Comparison of ENCODE assay signal across 9 mouse cellular contexts in the genomic region with DNA sequence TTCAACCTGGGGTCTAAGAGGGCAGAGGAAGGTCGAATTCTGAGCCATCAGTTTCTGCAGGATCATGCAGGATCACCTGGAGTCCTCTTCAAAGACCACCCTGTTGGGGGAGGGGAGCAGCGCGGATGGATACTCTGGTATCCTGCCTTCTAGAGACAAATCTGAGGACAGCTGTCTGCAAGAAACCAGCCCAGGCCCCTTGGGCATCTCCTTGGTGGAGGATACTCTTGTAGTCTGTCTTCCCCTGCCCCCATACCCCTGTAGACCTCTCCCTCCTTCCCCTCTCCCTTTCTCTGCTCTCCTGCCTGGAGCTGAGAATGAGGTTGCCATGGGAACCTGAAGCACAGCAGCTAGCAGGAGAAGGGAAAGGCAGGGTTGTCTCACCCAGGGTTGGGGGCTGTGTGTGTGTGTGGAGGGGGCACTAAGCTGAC. TPM values are rescaled to one million over a fixed set of nuclear protein-coding genes. Genes with fewer than 3 reads are reported as not detected.
DNase-seq lines count a peak whose midpoint lies in the region; ATAC-seq lines count a peak whose summit lies in the region.
"Had no signal": no experiment of that assay in that cellular context is flagged by ENCODE, and none has a peak within 500 bp of the region (broad histone marks: within the 10 kb centered on the region; RNA-seq: fewer than 3 reads in every experiment).

No protein-coding gene starts in this region.

- H3K9me3 ChIP-seq in heart, embryonic 12.5 days (replicated peaks) = no peaks in the 10 kb centered on the region
- no peaks in the 10 kb centered on the region for H3K9me3 ChIP-seq in forebrain, embryonic 16.5 days (ENCODE audit: control insufficient read depth, low read length)
- H3K9me3 ChIP-seq in midbrain, embryonic 12.5 days = no peaks in the 10 kb centered on the region

- ATAC-seq in heart, embryonic 12.5 days (ENCODE audit: insufficient number of reproducible peaks, low FRiP score) = no peak
- peak; percentile 88 for ATAC-seq in forebrain, embryonic 16.5 days
- peak; percentile 90 for ATAC-seq in midbrain, embryonic 12.5 days (ENCODE audit: low FRiP score, low read depth)

- DNase-seq in heart, postnatal 14 days = no peak
- DNase-seq in ES-CJ7 (ENCODE audit: low read depth, low spot score) = peak; percentile 65
- DNase-seq in gastrocnemius, adult 18-20 months (ENCODE audit: low spot score) = no peak
- no peak for DNase-seq in T-cell, adult 2 months (ENCODE audit: low spot score)
- no peak for DNase-seq in heart, adult 18-20 months

- no peak overlapping the region for H3K4me3 ChIP-seq in heart, embryonic 12.5 days
- H3K4me3 ChIP-seq in forebrain, embryonic 16.5 days (replicated peaks; ENCODE audit: low read length) = peak overlapping the region; percentile 12
- H3K4me3 ChIP-seq in midbrain, embryonic 12.5 days = peak overlapping the region; percentile 13; the same call in 1 of the 2 replicates

- H3K4me2 ChIP-seq in heart, embryonic 12.5 days = no peak overlapping the region
- H3K4me2 ChIP-seq in forebrain, embryonic 16.5 days (ENCODE audit: low read length) = peak overlapping the region; percentile 44
- peak overlapping the region; percentile 46 for H3K4me2 ChIP-seq in midbrain, embryonic 12.5 days (replicated peaks)

- H3K9ac ChIP-seq in heart, embryonic 12.5 days = peak overlapping the region; percentile 46; the same call in 1 of the 2 replicates
- H3K9ac ChIP-seq in forebrain, embryonic 16.5 days (replicated peaks; ENCODE audit: low read depth, low read length) = peak overlapping the region; percentile 45
- H3K9ac ChIP-seq in midbrain, embryonic 12.5 days (replicated peaks) = peak overlapping the region; percentile 40

- intact Hi-C loops in heart, postnatal 14 days (cut with DNase I) = no loop called here

- H3K4me1 ChIP-seq in heart, embryonic 12.5 days (replicated peaks) = peaks cover 88% of the 10 kb centered on the region
- H3K4me1 ChIP-seq in forebrain, embryonic 16.5 days (replicated peaks; ENCODE audit: control insufficient read depth, insufficient read depth, low read length) = peaks cover 60% of the 10 kb centered on the region
- H3K4me1 ChIP-seq in midbrain, embryonic 12.5 days = peaks cover 87% of the 10 kb centered on the region

- H3K27ac ChIP-seq in heart, embryonic 12.5 days (ENCODE audit: poor library complexity, severe bottlenecking) = no peak overlapping the region
- H3K27ac ChIP-seq in forebrain, embryonic 16.5 days (ENCODE audit: low read length) = peak overlapping the region; percentile 46
- peak overlapping the region; percentile 94 for H3K27ac ChIP-seq in midbrain, embryonic 12.5 days (replicated peaks)

- H3K36me3 ChIP-seq in heart, embryonic 12.5 days = peaks cover 60% of the 10 kb centered on the region
- H3K36me3 ChIP-seq in forebrain, embryonic 16.5 days (ENCODE audit: control insufficient read depth, insufficient read depth) = peaks cover 8% of the 10 kb centered on the region
- peaks cover 38% of the 10 kb centered on the region for H3K36me3 ChIP-seq in midbrain, embryonic 12.5 days

- no peaks in the 10 kb centered on the region for H3K27me3 ChIP-seq in heart, embryonic 12.5 days (replicated peaks)
- H3K27me3 ChIP-seq in forebrain, embryonic 16.5 days (replicated peaks; ENCODE audit: control insufficient read depth, insufficient read depth, low read length) = no peaks in the 10 kb centered on the region
- H3K27me3 ChIP-seq in midbrain, embryonic 12.5 days = no peaks in the 10 kb centered on the region

- WGBS in heart, embryonic 12.5 days = 51% methylated on average over 3 of the region's 3 CpGs
- 15% methylated on average over 3 of the region's 3 CpGs for WGBS in forebrain, embryonic 16.5 days
- 9% methylated on average over 3 of the region's 3 CpGs for whole genome bisulfite sequencing in midbrain, embryonic 12.5 days

RNA-seq across cellular contexts. Expression of a gene that starts 13.7 kb away (rescaled TPM):
- 46.9 and 49.5 TPM in 2 replicates for polyA plus RNA-seq in heart, embryonic 12.5 days (2016; fragmentation: Nextera tagmentation; extraction: Ambion mirVana)
- total RNA-seq in heart, postnatal 14 days (2021) = 10 to 100 TPM; 47.8 to 49.6 TPM
- polyA plus RNA-seq in forebrain, embryonic 16.5 days (2015; fragmentation: Nextera tagmentation; extraction: Ambion mirVana) = 140 and 159 TPM in 2 replicates
- polyA plus RNA-seq in midbrain, embryonic 12.5 days (2016; fragmentation: Nextera tagmentation; extraction: Ambion mirVana) = 102 and 106 TPM in 2 replicates
- total RNA-seq in gastrocnemius, adult 18-20 months (2021) = 10 to 100 TPM; 10.0 to 19.2 TPM
- 10 to 100 TPM; 34.9 to 36.6 TPM for total RNA-seq in heart, adult 18-20 months (2021)

RNA-seq across cellular contexts. Expression of a gene that starts 28.1 kb away (rescaled TPM):
- 6.9 and 7.4 TPM in 2 replicates for polyA plus RNA-seq in heart, embryonic 12.5 days (2016; fragmentation: Nextera tagmentation; extraction: Ambion mirVana)
- total RNA-seq in heart, postnatal 14 days (2021) = 1 to 10 TPM in 1 of 2 experiments, under 1 TPM in 1; 0.95 to 1.1 TPM
- 21.1 and 24.1 TPM in 2 replicates for polyA plus RNA-seq in forebrain, embryonic 16.5 days (2015; fragmentation: Nextera tagmentation; extraction: Ambion mirVana)
- 14.2 and 15.8 TPM in 2 replicates for polyA plus RNA-seq in midbrain, embryonic 12.5 days (2016; fragmentation: Nextera tagmentation; extraction: Ambion mirVana)
- under 1 TPM; 0.19 to 0.34 TPM for total RNA-seq in gastrocnemius, adult 18-20 months (2021)
- total RNA-seq in heart, adult 18-20 months (2021) = under 1 TPM; 0.51 to 0.55 TPM

RNA-seq across cellular contexts. Expression of a gene that starts 30.3 kb away (rescaled TPM):
- polyA plus RNA-seq in heart, embryonic 12.5 days (2016; fragmentation: Nextera tagmentation; extraction: Ambion mirVana) = 404 and 410 TPM in 2 replicates
- 100 to 1,000 TPM; 503 to 533 TPM for total RNA-seq in heart, postnatal 14 days (2021)
- polyA plus RNA-seq in forebrain, embryonic 16.5 days (2015; fragmentation: Nextera tagmentation; extraction: Ambion mirVana) = 298 and 306 TPM in 2 replicates
- 370 and 378 TPM in 2 replicates for polyA plus RNA-seq in midbrain, embryonic 12.5 days (2016; fragmentation: Nextera tagmentation; extraction: Ambion mirVana)
- 100 to 1,000 TPM; 426 to 450 TPM for total RNA-seq in gastrocnemius, adult 18-20 months (2021)
- total RNA-seq in heart, adult 18-20 months (2021) = 100 to 1,000 TPM; 505 to 584 TPM

RNA-seq across cellular contexts. Expression of a gene that starts 36.8 kb away (rescaled TPM):
- polyA plus RNA-seq in heart, embryonic 12.5 days (2016; fragmentation: Nextera tagmentation; extraction: Ambion mirVana) = not detected in 2 replicates
- total RNA-seq in heart, postnatal 14 days (2021) = under 1 TPM in 1 of 2 experiments, not detected in 1; 0.65 TPM
- polyA plus RNA-seq in forebrain, embryonic 16.5 days (2015; fragmentation: Nextera tagmentation; extraction: Ambion mirVana) = 0.57 and 0.85 TPM in 2 replicates
- polyA plus RNA-seq in midbrain, embryonic 12.5 days (2016; fragmentation: Nextera tagmentation; extraction: Ambion mirVana) = 0.31 and 1.3 TPM in 2 replicates
- not detected for total RNA-seq in gastrocnemius, adult 18-20 months (2021)
- total RNA-seq in heart, adult 18-20 months (2021) = not detected
- total RNA-seq: common myeloid progenitor, adult 5-6 weeks had no signal

RNA-seq across cellular contexts. Expression of a gene that starts 46.1 kb away (rescaled TPM):
- polyA plus RNA-seq in heart, embryonic 12.5 days (2016; fragmentation: Nextera tagmentation; extraction: Ambion mirVana) = 10.9 and 11.4 TPM in 2 replicates
- 10 to 100 TPM in 1 of 2 experiments, 1 to 10 TPM in 1; 8.9 to 10.6 TPM for total RNA-seq in heart, postnatal 14 days (2021)
- 17.1 and 19.5 TPM in 2 replicates for polyA plus RNA-seq in forebrain, embryonic 16.5 days (2015; fragmentation: Nextera tagmentation; extraction: Ambion mirVana)
- polyA plus RNA-seq in midbrain, embryonic 12.5 days (2016; fragmentation: Nextera tagmentation; extraction: Ambion mirVana) = 22.3 and 24.4 TPM in 2 replicates
- total RNA-seq in gastrocnemius, adult 18-20 months (2021) = 1 to 10 TPM; 5.2 to 5.9 TPM
- total RNA-seq in heart, adult 18-20 months (2021) = 1 to 10 TPM; 6.4 to 8.4 TPM
